Mouse (Mus musculus) liver, embryonic 11.5 days (tissue): ENCODE data around the gene Lypla2. TPM values are rescaled to one million over a fixed set of nuclear protein-coding genes. Genes with fewer than 3 reads are reported as not detected.

Experiments
- ATAC-seq: fragments of 200-750 bp; cut with Nextera tagmentation; replicated peaks from 2 replicates; pipeline ENCODE4 v1.8.0; 2017; ENCODE audit warnings: moderate number of reproducible peaks, mild to moderate bottlenecking, moderate TSS enrichment, moderate library complexity; ENCODE audit not compliant: low FRiP score
- DNase-seq: peaks from one replicate; pipeline ENCODE4 v3.0.0-alpha.2; 2017; ENCODE audit warnings: low spot score
- H3K27ac ChIP-seq: fragments of 300-500 bp; sonication (generic); 2 replicates; pipeline ENCODE4 v1.5.1; 2014; ENCODE audit warnings: mild to moderate bottlenecking, low read depth, low read length, control low read depth
- H3K27me3 ChIP-seq: fragments of 300-500 bp; sonication (generic); replicated peaks from 2 replicates; pipeline ENCODE4 v1.6.1; 2014; ENCODE audit warnings: low read length, mixed read lengths; ENCODE audit not compliant: control insufficient read depth, insufficient read depth
- H3K36me3 ChIP-seq: fragments of 300-500 bp; sonication (generic); 2 replicates; pipeline ENCODE4 v1.6.1; 2014; ENCODE audit warnings: mild to moderate bottlenecking, low read length, moderate library complexity, mixed read lengths; ENCODE audit not compliant: control insufficient read depth, insufficient read depth
- H3K4me1 ChIP-seq: fragments of 300-500 bp; sonication (generic); replicated peaks from 2 replicates; pipeline ENCODE4 v1.6.1; 2014; ENCODE audit warnings: low read length, mixed read lengths; ENCODE audit not compliant: control insufficient read depth, insufficient read depth
- H3K4me2 ChIP-seq: fragments of 300-500 bp; sonication (generic); 2 replicates; pipeline ENCODE4 v1.6.1; 2014; ENCODE audit warnings: mild to moderate bottlenecking, control low read depth, moderate library complexity
- H3K4me3 ChIP-seq: fragments of 300-500 bp; sonication (generic); 2 replicates; pipeline ENCODE4 v1.5.1; 2014; ENCODE audit warnings: low read depth, low read length, control low read depth
- H3K9ac ChIP-seq: fragments of 300-500 bp; sonication (generic); 2 replicates; pipeline ENCODE4 v1.6.1; 2014; ENCODE audit warnings: low read depth, low read length, control low read depth
- H3K9me3 ChIP-seq: fragments of 300-500 bp; sonication (generic); 2 replicates; pipeline ENCODE4 v1.6.1; 2016; ENCODE audit warnings: low read length, inconsistent platforms, mixed read lengths; ENCODE audit not compliant: control insufficient read depth
- WGBS: fragments of 180-500 bp; shearing (Covaris S2); extraction: QIAGEN DNeasy Blood & Tissue Kit; methylation state at CpG from one replicate; pipeline ENCODE4 v1.1.7; 2014; 5-methylcytosine and 5-hydroxymethylcytosine counted together
- polyA plus RNA-seq: library from polyadenylated mRNA; unstranded; fragments of >200 nt; fragmentation: Nextera tagmentation; extraction: Ambion mirVana; gene quantifications from 2 replicates; pipeline ENCODE4 v1.2.1, GENCODE M21; 2014

Lypla2 gene
- polyA plus RNA-seq, 1 experiment from 2014 or later, result 106 TPM

DNA sequence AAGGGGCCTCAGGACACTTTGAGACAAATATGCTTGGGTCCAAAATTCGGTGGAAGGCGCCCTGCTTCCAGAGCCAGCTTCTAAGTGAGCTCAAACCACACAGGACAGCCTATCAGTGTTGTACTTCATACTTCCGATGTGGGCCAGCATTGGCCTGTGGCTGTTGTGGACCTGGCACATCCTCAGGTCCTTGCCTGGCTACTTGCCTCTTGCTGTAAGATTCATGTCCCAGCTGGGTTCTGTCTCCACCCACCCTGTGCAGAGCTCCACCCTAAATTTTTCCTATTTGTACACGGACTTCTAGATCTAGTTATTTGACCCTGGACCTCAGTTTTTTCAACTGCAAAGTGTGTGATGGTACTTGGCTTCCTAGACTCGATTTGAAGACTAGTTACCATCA is 36.9 kb downstream of the Lypla2 start:
- Histone ChIP-seq H3K27me3 (no peaks in the 10 kb centered on the region), H3K27ac (peak overlapping the region; percentile 67), H3K4me1 (peaks cover 31% of the 10 kb centered on the region), H3K36me3 (no peaks in the 10 kb centered on the region; the same call in 1 of the 2 replicates), H3K9ac (peak overlapping the region; percentile 17; the same call in 1 of the 2 replicates), H3K9me3 (no peaks in the 10 kb centered on the region), H3K4me3 (no peak overlapping the region), H3K4me2 (peak overlapping the region; percentile 44)
- no peak for DNase-seq
- ATAC-seq, result 0 out of 2 replicates have a peak, but pooled peaks have one; percentile 29
- WGBS, result 48% methylated on average over 5 of the region's 5 CpGs

- Histone ChIP-seq H3K9me3 (no peaks in the 10 kb centered on the region), H3K4me2 (peak overlapping the region; percentile 44), H3K4me3 (no peak overlapping the region), H3K36me3 (no peaks in the 10 kb centered on the region; the same call in 1 of the 2 replicates), H3K27me3 (no peaks in the 10 kb centered on the region), H3K9ac (peak overlapping the region; percentile 17; the same call in 1 of the 2 replicates), H3K27ac (peak overlapping the region; percentile 75), H3K4me1 (peaks cover 31% of the 10 kb centered on the region)
- DNase-seq (no peak), ATAC-seq (peak; percentile 74)
- 34% methylated on average over 12 of the region's 12 CpGs for WGBS
These were observed 37.5 kb downstream of the Lypla2 start for GRCm38 (mm10) chr4:135934708-135935500.

DNA sequence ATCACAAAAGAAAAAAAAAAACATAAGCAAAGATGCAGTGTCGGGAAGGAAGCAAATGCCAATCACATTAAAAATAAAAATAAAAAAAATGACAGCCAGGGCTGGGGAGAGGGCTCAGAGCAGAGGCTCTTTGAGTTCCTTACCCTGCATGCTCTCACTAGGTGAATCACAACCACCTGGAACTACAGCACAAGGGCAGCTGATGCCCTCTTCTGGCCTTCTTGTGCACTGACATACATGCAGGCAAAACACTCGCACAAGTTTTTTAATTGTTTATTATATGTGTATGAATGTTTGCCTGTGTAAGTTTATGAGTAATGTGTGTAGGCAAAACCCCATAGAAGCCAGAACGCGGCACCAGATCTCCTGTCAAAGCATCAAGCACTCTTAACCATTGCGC is 40.6 kb downstream of the Lypla2 start:
- Histone ChIP-seq H3K36me3 (no peaks in the 10 kb centered on the region; the same call in 1 of the 2 replicates), H3K4me2 (no peak overlapping the region), H3K9ac (no peak overlapping the region), H3K27me3 (no peaks in the 10 kb centered on the region), H3K27ac (no peak overlapping the region), H3K4me3 (no peak overlapping the region), H3K4me1 (peaks cover 28% of the 10 kb centered on the region), H3K9me3 (no peaks in the 10 kb centered on the region)
- no peak for DNase-seq
- no peak for ATAC-seq
- 65% methylated on average over 5 of the region's 5 CpGs for WGBS

GRCm38 (mm10) chr4:135930239-135930638 is 42.2 kb downstream of the Lypla2 start:
- whole genome bisulfite sequencing, result 91% methylated on average over 8 of the region's 8 CpGs
- H3K9ac ChIP-seq, result no peak overlapping the region
- H3K36me3 ChIP-seq, result no peaks in the 10 kb centered on the region; the same call in 1 of the 2 replicates
- H3K27me3 ChIP-seq, result no peaks in the 10 kb centered on the region
- H3K4me3 ChIP-seq, result no peak overlapping the region
- no peak overlapping the region for H3K4me2 ChIP-seq
- H3K9me3 ChIP-seq, result no peaks in the 10 kb centered on the region
- ATAC-seq, result no peak
- peaks cover 18% of the 10 kb centered on the region for H3K4me1 ChIP-seq
- no peak overlapping the region for H3K27ac ChIP-seq
- no peak for DNase-seq

DNA sequence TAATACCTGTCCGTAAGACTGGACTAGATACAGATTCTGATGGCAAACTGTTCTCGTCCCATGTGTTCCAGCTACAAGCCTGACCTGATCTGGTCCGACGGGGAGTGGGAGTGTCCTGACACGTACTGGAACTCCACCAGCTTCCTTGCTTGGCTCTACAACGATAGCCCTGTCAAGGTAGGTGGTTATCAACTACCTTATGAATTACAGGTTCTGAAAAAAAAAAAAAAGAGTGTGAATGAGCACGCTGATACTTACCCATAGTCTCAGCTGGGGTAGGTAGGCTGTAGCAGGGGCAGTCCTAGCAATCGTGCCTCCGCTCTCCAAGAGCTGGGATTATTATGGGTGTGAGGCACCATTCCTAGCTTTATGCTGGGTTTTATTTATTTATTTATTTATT is 42.6 kb downstream of the Lypla2 start:
- 81% methylated on average over 9 of the region's 9 CpGs for WGBS
- Histone ChIP-seq H3K4me1 (peaks cover 15% of the 10 kb centered on the region), H3K9ac (no peak overlapping the region), H3K9me3 (no peaks in the 10 kb centered on the region), H3K27ac (no peak overlapping the region), H3K27me3 (no peaks in the 10 kb centered on the region), H3K36me3 (no peaks in the 10 kb centered on the region; the same call in 1 of the 2 replicates), H3K4me3 (no peak overlapping the region), H3K4me2 (no peak overlapping the region)
- ATAC-seq (no peak), DNase-seq (no peak)

- H3K4me2 ChIP-seq, result no peak overlapping the region
- no peak overlapping the region for H3K27ac ChIP-seq
- ATAC-seq, result no peak
- no peaks in the 10 kb centered on the region; the same call in 1 of the 2 replicates for H3K36me3 ChIP-seq
- H3K4me3 ChIP-seq, result no peak overlapping the region
- no peaks in the 10 kb centered on the region for H3K27me3 ChIP-seq
- DNase-seq, result no peak
- H3K4me1 ChIP-seq, result peaks cover 11% of the 10 kb centered on the region
- H3K9ac ChIP-seq, result no peak overlapping the region
- 85% methylated on average over 5 of the region's 5 CpGs for whole genome bisulfite sequencing
- no peaks in the 10 kb centered on the region for H3K9me3 ChIP-seq
These were observed 43.0 kb downstream of the Lypla2 start for GRCm38 (mm10) chr4:135929405-135929804.

GRCm38 (mm10) chr4:135928376-135928775 is 44.0 kb downstream of the Lypla2 start:
- Histone ChIP-seq H3K9ac (no peak overlapping the region), H3K4me2 (no peak overlapping the region), H3K9me3 (no peaks in the 10 kb centered on the region), H3K4me1 (peaks cover 5% of the 10 kb centered on the region; the same call in 1 of the 2 replicates), H3K4me3 (no peak overlapping the region), H3K27me3 (no peaks in the 10 kb centered on the region), H3K36me3 (no peaks in the 10 kb centered on the region; the same call in 1 of the 2 replicates), H3K27ac (no peak overlapping the region)
- ATAC-seq, result no peak
- 90% methylated on average over 9 of the region's 9 CpGs for WGBS
- DNase-seq, result no peak

DNA sequence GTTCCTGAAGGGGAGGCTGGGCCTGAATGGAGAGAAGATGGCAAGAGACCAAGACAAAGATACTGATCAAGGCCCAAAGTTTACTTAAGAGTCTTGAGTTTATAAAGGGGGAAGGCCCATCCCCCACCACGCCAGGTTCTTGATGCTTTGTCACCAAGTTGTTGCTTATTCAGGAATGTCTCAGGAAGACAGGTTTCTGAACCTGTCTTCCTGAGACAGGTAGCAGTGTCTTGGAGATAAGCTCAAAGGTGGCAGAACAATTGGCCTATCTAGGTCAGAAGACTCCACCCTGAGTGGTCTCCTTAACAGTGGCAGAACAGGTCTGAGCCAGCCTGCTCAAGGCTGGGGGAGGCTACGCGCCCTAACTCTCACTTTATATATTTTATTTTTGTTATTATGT is 45.6 kb downstream of the Lypla2 start:
- no peaks in the 10 kb centered on the region for H3K27me3 ChIP-seq
- H3K36me3 ChIP-seq, result no peaks in the 10 kb centered on the region; the same call in 1 of the 2 replicates
- peaks cover 7% of the 10 kb centered on the region for H3K4me1 ChIP-seq
- no peak overlapping the region for H3K27ac ChIP-seq
- H3K4me2 ChIP-seq, result no peak overlapping the region
- no peak overlapping the region for H3K9ac ChIP-seq
- DNase-seq (no peak), ATAC-seq (no peak)
- no peaks in the 10 kb centered on the region for H3K9me3 ChIP-seq
- H3K4me3 ChIP-seq, result no peak overlapping the region
- 94% methylated on average over 3 of the region's 3 CpGs for WGBS
